Mouse (Mus musculus): Measurements from ENCODE around the gene Gm20388. TPM values are rescaled to one million over a fixed set of nuclear protein-coding genes. Genes with fewer than 3 reads are reported as not detected.

Gene Gm20388
- polyA plus RNA-seq, 1 experiment = 10.6 TPM

- 85% methylated on average over 5 of the region's 5 CpGs for WGBS
- TF ChIP-seq CTCF (IDR thresholded peaks at IDR 0.05; ENCODE audit: control insufficient read depth, insufficient read depth, low read length) (no peak), POLR2A (IDR thresholded peaks at IDR 0.05; ENCODE audit: borderline replicate concordance, control insufficient read depth, low read depth, low read length) (no peak)
- Histone ChIP-seq H3K27ac (ENCODE audit: control insufficient read depth, insufficient read depth, low read depth, low read length, poor library complexity) (no peak overlapping the region), H3K4me1 (ENCODE audit: control insufficient read depth, insufficient read depth, low read length) (peaks cover 12% of the 10 kb centered on the region), H3K4me3 (replicated peaks; ENCODE audit: control insufficient read depth, low read depth, low read length) (no peak overlapping the region)
These were observed 409.5 kb downstream of the Gm20388 start for GRCm38 (mm10) chr8:120320146-120320545.

GRCm38 (mm10) chr8:120321724-120322123, 411.1 kb downstream of the Gm20388 start:
- TF ChIP-seq CTCF (IDR thresholded peaks at IDR 0.05; ENCODE audit: control insufficient read depth, insufficient read depth, low read length) = peak; percentile 84
- TF ChIP-seq POLR2A (IDR thresholded peaks at IDR 0.05; ENCODE audit: borderline replicate concordance, control insufficient read depth, low read depth, low read length) = no peak
- Histone ChIP-seq H3K4me1 (ENCODE audit: control insufficient read depth, insufficient read depth, low read length) (peaks cover 12% of the 10 kb centered on the region), H3K27ac (ENCODE audit: control insufficient read depth, insufficient read depth, low read depth, low read length, poor library complexity) (no peak overlapping the region), H3K4me3 (replicated peaks; ENCODE audit: control insufficient read depth, low read depth, low read length) (no peak overlapping the region)
- WGBS = 25% methylated on average over 6 of the region's 6 CpGs

- H3K4me1 ChIP-seq (ENCODE audit: control insufficient read depth, insufficient read depth, low read length) = peaks cover 12% of the 10 kb centered on the region
- peak overlapping the region; percentile 48 for H3K27ac ChIP-seq (ENCODE audit: control insufficient read depth, insufficient read depth, low read depth, low read length, poor library complexity)
- no peak overlapping the region for H3K4me3 ChIP-seq (replicated peaks; ENCODE audit: control insufficient read depth, low read depth, low read length)
- 4% methylated on average over 20 of the region's 20 CpGs for WGBS
- TF ChIP-seq POLR2A (IDR thresholded peaks at IDR 0.05; ENCODE audit: borderline replicate concordance, control insufficient read depth, low read depth, low read length) = no peak
- TF ChIP-seq CTCF (IDR thresholded peaks at IDR 0.05; ENCODE audit: control insufficient read depth, insufficient read depth, low read length) = no peak
These were observed 412.4 kb downstream of the Gm20388 start for GRCm38 (mm10) chr8:120322956-120323448.

- Histone ChIP-seq H3K4me3 (replicated peaks; ENCODE audit: control insufficient read depth, low read depth, low read length) (no peak overlapping the region), H3K27ac (ENCODE audit: control insufficient read depth, insufficient read depth, low read depth, low read length, poor library complexity) (no peak overlapping the region), H3K4me1 (ENCODE audit: control insufficient read depth, insufficient read depth, low read length) (peaks cover 16% of the 10 kb centered on the region; the same call in 1 of the 2 replicates)
- 16% methylated on average over 3 of the region's 3 CpGs for WGBS
- TF ChIP-seq POLR2A (IDR thresholded peaks at IDR 0.05; ENCODE audit: borderline replicate concordance, control insufficient read depth, low read depth, low read length) = no peak
- no peak for TF ChIP-seq CTCF (IDR thresholded peaks at IDR 0.05; ENCODE audit: control insufficient read depth, insufficient read depth, low read length)
These were observed 413.9 kb downstream of the Gm20388 start for GRCm38 (mm10) chr8:120324555-120324954.

- WGBS = 21% methylated on average over 5 of the region's 5 CpGs
- TF ChIP-seq POLR2A (IDR thresholded peaks at IDR 0.05; ENCODE audit: borderline replicate concordance, control insufficient read depth, low read depth, low read length) (no peak), CTCF (IDR thresholded peaks at IDR 0.05; ENCODE audit: control insufficient read depth, insufficient read depth, low read length) (no peak)
- Histone ChIP-seq H3K4me1 (ENCODE audit: control insufficient read depth, insufficient read depth, low read length) (peaks cover 16% of the 10 kb centered on the region; the same call in 1 of the 2 replicates), H3K4me3 (replicated peaks; ENCODE audit: control insufficient read depth, low read depth, low read length) (no peak overlapping the region), H3K27ac (ENCODE audit: control insufficient read depth, insufficient read depth, low read depth, low read length, poor library complexity) (peak overlapping the region; percentile 12; the same call in 1 of the 2 replicates)
These were observed 414.6 kb downstream of the Gm20388 start for GRCm38 (mm10) chr8:120325172-120325767.

- H3K4me3 ChIP-seq (replicated peaks; ENCODE audit: control insufficient read depth, low read depth, low read length) = no peak overlapping the region
- H3K4me1 ChIP-seq (ENCODE audit: control insufficient read depth, insufficient read depth, low read length) = peaks cover 15% of the 10 kb centered on the region; the same call in 1 of the 2 replicates
- peak; percentile 69 for TF ChIP-seq CTCF (IDR thresholded peaks at IDR 0.05; ENCODE audit: control insufficient read depth, insufficient read depth, low read length)
- TF ChIP-seq POLR2A (IDR thresholded peaks at IDR 0.05; ENCODE audit: borderline replicate concordance, control insufficient read depth, low read depth, low read length) = no peak
- H3K27ac ChIP-seq (ENCODE audit: control insufficient read depth, insufficient read depth, low read depth, low read length, poor library complexity) = no peak overlapping the region
- 67% methylated on average over 3 of the region's 3 CpGs for WGBS
These were observed 416.5 kb downstream of the Gm20388 start for GRCm38 (mm10) chr8:120327131-120327554.

GRCm38 (mm10) chr8:120328361-120329022, 417.9 kb downstream of the Gm20388 start:
- TF ChIP-seq CTCF (IDR thresholded peaks at IDR 0.05; ENCODE audit: control insufficient read depth, insufficient read depth, low read length) (no peak), POLR2A (IDR thresholded peaks at IDR 0.05; ENCODE audit: borderline replicate concordance, control insufficient read depth, low read depth, low read length) (no peak)
- WGBS = 57% methylated on average over 13 of the region's 13 CpGs
- peaks cover 12% of the 10 kb centered on the region; the same call in 1 of the 2 replicates for H3K4me1 ChIP-seq (ENCODE audit: control insufficient read depth, insufficient read depth, low read length)
- peak overlapping the region; percentile 28; the same call in 1 of the 2 replicates for H3K27ac ChIP-seq (ENCODE audit: control insufficient read depth, insufficient read depth, low read depth, low read length, poor library complexity)
- H3K4me3 ChIP-seq (replicated peaks; ENCODE audit: control insufficient read depth, low read depth, low read length) = no peak overlapping the region

GRCm38 (mm10) chr8:120329030-120329748, 418.5 kb downstream of the Gm20388 start:
- 66% methylated on average over 11 of the region's 11 CpGs for WGBS
- H3K4me3 ChIP-seq (replicated peaks; ENCODE audit: control insufficient read depth, low read depth, low read length) = no peak overlapping the region
- TF ChIP-seq POLR2A (IDR thresholded peaks at IDR 0.05; ENCODE audit: borderline replicate concordance, control insufficient read depth, low read depth, low read length) (no peak), CTCF (IDR thresholded peaks at IDR 0.05; ENCODE audit: control insufficient read depth, insufficient read depth, low read length) (no peak)
- peaks cover 12% of the 10 kb centered on the region; the same call in 1 of the 2 replicates for H3K4me1 ChIP-seq (ENCODE audit: control insufficient read depth, insufficient read depth, low read length)
- H3K27ac ChIP-seq (ENCODE audit: control insufficient read depth, insufficient read depth, low read depth, low read length, poor library complexity) = peak overlapping the region; percentile 28; the same call in 1 of the 2 replicates

All from bone marrow, adult 2 months (tissue).